Mouse (Mus musculus): ENCODE results near the gene Mthfd1l. TPM values are rescaled to one million over a fixed set of nuclear protein-coding genes. Genes with fewer than 3 reads are reported as not detected.
A peak's percentile ranks its signal among the peaks of the same experiment; 100 is the strongest.

Gene Mthfd1l
- total RNA-seq, 2 experiments from 2014 or later: 2.4 to 3.7 TPM

DNA sequence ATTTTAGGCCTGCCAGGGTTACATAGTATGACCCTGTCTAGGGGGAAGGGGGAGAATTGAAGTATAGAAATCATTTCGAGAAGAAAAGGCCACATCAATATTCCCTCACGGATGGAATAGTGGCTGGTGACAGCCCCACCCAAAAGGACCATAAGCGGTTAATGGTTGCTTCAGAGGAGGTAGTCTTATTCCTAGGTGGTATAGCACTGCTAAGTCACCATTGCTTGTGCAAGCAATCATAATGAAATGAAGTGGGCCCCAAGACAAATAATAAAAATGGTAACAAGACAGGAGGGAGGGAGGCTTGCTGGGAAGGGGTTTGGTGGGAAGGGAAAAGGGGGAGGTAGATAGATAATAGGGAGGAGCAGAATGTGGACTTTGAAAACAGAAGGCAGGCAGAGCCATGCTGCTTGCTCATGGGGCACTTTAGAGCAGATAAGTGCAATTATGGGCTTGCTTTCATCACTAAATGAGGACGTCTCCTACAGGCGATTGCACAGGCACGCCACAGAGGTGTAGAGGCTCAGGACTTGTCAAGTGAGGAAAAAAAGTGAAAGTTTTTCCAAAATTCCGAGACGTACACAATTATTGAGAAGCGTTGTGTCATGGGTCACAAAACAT lies 105.4 kb downstream of the Mthfd1l start:
- no peak for DNase-seq (ENCODE audit: low spot score in 2 of 2)

DNA sequence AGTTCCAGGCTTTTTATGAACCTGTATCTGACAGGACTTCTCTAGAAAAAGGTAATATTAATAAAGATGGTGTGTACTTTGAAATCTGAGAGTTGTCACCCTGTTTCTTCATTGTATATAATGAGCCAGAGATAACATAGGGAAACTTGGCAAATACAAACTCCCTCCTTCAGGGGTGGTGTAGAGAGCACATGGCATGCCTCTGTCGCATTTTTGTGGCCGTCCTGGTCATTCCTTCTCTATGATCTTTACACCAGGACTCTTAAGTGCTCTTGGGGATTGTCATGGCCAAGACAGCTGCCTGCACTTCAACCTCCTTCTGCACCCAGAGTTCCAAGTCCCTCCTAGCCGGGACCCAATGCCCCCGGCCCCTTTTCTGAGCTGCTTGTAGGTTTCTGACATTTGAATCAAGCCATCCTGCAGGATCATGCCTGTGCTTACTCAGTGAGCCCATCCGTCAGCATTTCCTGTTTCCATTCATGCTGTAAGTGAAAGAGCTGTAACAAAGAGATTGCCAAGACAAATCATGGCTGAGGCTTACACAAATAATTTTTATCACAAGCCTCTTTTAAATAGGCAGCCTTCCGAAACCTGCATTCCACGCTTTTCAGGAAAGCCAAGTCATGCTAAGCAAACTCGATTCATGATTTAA lies 106.2 kb downstream of the Mthfd1l start:
- DNase-seq (ENCODE audit: low spot score in 2 of 2): no peak

DNA sequence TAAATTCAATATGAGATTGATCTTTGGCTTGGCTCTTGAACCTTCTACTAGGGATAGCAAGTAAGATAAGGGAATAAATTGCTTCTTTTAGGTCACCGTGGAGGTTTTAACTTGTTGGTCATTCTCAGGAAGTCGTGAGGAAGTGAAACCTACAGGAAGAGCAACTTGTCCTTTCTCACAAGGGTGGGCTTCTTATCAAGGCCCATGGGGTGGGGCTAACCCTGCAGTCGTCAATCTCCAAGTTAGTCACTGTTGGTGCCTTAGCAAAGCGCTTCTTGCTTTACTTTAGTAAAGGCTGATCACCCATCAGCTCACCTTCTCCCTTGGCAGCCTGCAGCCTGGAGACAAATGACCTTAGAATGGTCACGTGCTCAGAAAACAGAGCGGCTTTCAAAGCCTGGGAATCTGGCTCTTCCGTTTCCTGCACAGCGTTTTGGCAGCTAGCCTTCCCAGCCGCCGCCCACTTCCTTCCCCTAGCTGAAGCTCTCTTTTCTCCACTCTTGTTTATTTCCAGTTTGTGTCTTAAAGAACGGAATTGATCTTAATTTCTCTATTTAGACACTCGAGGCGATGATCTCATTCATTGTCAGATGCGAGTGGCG lies 106.8 kb downstream of the Mthfd1l start:
- DNase-seq (ENCODE audit: low spot score in 2 of 2): peak; percentile 35 to 48

DNA sequence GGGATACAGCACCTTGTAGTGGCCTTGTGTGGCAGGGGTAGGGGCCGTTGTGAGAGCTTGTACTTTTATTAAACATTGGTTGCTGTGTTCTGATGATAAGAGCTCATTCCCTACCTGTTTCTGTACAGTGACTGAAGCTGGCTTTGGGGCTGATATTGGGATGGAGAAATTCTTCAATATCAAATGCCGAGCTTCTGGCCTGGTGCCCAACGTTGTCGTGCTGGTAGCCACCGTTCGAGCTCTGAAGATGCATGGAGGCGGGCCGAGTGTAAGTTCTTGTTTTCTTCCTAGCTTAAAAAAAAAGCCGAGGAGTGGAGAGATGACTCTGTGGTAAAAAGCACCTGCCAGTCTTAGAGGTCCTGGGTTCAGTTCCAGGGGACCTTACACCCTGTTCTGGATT lies 110.7 kb downstream of the Mthfd1l start:
- no peak for DNase-seq (ENCODE audit: low spot score in 2 of 2)

DNA sequence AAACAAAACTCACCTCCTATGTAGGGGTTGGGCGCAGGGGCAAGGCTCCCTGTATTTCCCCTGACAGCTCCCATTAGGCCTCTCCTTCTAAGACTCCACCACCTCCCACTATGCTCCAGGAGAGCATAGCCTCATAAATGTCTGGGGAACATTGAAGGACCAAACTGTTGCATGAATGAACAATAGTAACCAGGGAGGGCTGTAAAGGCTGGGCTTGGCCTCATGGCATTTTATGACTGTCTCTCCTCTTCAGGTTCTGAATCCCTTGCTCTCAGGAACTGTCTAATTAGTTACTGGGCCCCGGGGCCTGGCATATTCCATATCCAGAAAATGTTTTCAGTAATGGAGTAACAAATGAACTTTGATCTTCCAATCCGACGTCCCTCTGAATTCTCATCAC lies 112.0 kb downstream of the Mthfd1l start:
- DNase-seq (ENCODE audit: low spot score in 2 of 2): no peak

DNA sequence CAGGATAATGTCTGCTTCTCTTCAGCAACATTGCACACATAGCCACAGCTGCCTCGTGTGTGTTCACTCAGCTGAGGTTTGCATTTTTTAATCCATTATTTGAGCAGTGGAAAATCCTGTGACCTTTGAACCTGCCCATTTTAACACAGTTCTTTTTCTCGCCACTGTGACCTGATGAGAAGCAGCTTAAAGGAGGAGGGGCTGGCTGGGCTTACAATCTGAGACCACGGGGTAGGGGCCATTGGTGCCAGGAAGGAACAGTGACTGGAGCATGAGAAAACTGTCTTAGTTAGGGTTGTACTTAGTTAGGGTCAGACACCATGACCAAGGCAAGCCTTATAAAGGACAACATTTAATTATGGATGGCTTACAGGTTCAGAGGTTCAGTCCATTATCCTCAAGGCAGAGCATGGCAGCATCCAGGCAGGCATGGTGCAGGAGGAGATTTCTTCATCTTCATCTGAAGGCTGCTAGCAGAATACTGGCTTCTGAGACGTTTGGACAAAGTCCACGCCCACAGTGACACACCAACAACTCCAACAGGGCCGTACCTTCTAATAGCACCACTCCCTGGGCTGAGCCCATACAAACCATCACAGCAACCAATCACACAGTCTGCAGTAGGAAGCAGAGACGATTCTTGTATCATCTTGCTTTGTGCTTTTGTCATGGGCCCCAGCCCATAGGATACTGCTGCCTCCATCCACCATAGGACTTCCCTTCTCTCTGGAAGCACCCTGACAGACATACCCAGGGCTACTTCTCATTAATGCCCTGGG lies 112.6 kb downstream of the Mthfd1l start:
- DNase-seq (ENCODE audit: low spot score in 2 of 2): no peak

DNA sequence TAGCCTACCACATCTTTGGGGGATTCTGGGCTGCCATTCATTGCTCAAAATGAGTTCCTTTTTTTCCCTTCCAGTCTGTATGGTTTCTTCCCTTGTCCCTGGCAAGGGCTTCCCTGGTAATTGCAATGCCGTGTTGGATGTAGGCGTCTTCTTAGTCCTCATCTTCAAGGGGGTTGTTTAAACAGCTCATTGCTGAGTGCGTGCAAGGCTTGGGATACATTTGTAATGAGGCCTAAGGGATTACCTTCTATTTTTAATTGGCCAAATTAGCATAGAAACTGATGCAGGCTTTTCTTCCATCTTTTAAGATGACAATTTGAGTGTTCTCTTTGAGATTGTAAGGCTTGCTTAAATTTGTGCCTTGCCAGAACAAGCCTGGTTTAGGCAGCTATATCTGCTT lies 114.6 kb downstream of the Mthfd1l start:
- DNase-seq (ENCODE audit: low spot score in 2 of 2): no peak

DNA sequence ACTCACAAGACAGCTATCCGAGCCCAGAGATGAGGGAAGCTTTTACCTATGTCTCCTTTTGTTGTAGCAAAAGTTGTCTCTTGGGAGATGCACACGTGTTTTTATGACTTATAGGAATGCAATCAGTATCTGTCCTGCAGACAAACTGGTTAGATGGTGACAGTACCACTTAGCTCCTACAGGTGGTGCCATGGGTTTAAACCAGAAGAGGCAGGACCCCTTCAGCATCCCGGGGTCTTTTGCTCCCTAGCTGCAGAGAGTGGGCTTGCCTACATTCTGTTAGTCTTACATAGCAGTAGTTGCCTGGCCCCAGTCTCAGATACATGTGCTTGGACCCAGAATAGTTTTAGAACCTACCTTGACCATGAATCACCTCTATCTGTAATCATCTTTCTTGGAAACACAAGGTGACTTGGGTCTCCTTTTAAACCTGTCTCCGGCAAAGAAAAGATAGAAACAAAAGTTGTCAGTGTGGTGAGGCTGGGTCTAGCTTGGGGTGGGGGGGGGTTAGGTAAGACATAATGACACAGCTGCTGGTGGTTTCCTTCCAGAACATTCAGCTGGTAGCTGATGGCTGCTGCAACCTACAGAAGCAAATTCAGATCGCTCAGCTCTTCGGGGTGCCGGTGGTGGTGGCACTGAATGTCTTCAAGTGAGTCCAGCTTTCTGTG lies 116.0 kb downstream of the Mthfd1l start:
- no peak for DNase-seq (ENCODE audit: low spot score in 2 of 2)

DNA sequence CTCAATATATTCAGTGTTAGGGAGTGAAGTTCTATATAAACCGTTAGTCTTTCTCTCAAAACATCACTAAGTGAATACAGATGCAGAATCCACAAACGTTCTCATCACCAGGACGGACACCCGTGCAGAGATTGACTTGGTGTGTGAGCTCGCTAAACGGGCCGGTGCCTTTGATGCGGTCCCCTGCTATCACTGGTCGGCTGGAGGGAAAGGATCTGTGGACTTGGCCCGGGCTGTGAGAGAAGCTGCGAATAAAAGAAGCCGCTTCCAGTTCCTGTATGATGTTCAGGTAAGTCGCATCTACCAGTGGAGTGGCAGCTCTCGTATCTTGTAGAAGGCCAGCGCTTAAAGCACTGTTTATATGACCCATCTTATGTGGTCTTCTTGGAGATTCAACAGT lies 117.0 kb downstream of the Mthfd1l start:
- no peak for DNase-seq (ENCODE audit: low spot score in 2 of 2)

DNA sequence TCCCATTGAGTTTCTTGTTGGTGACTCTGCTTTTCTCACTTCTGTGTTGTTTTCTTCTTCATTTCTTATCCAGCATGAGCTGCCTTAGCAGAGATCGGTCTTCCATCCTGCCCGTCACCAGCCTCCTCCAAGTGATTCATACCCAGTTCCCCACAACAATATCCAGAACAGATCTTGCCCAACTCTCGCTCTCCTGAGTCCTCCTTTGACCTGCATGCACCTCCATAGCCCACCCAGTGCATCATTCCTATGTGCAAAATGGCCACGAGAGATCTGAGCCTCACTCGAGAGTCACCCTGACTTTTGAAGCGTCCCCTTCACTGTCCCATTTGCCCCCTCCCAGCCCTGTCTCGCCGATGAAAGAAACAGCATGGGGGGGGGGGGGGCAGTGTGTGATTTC lies 120.1 kb downstream of the Mthfd1l start:
- DNase-seq (ENCODE audit: low spot score in 2 of 2): no peak

DNA sequence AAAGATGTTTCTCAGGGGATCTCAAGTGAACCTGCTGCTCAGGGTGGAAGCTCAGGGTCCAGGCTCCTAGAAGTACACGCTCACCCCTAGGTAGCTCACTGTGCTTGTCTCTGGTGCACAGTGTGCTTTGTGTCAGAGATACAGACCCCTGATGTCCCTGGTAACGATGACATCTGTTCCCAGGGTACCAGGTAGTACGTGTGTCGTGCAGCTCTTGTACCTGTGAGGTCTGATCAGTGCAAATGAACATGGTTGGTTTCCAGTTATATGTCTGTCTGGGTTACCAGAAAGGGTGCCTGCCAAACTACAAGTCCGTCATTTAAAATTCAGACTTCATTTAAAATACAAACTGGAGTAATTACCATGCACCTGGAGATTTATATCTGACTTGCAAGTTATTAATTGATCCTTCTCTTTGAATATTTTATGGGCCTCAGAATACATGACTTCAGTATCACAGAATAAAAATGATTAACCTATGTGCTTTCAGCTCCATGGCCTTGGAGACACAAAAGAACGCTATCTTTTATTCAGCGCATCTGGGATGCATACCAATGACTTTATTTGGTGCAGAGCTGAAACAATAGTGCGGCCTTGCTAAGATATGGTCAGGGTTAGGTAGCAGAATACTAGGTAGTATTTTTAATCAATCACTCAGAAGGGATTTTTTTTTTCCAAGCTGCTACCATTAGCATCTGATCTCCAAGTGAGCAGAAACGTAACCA lies 121.3 kb downstream of the Mthfd1l start:
- no peak for DNase-seq (ENCODE audit: low spot score in 2 of 2)

DNA sequence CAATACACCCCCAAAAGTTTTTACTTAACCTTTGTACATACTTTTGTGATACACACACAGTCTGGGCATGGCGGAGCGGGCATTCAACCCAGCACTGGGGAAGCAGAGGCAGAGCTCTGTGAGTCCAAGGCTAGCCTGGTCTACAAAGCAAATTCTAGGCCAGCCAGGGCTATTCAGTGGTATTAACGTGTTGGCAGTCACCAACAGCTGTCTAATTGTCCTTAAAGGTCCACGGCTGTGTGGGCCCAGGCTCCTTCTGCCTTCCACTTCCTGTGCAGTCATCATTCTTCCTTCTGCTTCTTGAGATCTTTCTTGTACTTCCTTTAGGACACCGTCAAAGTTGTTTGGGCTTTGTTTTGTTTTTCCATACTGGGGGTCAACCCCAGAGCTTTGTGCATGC lies 123.2 kb downstream of the Mthfd1l start:
- no peak for DNase-seq (ENCODE audit: low spot score in 2 of 2)

DNA sequence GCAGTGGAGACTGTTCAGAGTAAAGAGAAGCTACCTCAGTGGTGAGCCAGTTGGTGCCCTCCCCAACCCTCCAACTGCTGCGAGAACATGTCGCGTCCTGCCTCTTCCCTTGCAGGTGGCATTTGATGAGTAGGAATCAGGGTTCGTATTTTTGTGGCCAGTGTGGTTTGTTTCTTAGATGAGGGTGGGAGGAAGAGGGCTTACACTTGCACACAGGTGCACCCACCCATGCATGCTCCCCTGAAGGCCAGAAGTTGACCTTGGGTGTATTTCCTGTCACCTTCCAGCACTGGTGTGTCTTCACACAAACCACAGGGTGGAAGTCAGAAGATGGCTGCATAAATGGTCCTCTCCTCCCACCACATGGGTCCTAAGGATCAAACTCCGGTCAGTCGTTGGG lies 127.1 kb downstream of the Mthfd1l start:
- DNase-seq (ENCODE audit: low spot score in 2 of 2): no peak

DNA sequence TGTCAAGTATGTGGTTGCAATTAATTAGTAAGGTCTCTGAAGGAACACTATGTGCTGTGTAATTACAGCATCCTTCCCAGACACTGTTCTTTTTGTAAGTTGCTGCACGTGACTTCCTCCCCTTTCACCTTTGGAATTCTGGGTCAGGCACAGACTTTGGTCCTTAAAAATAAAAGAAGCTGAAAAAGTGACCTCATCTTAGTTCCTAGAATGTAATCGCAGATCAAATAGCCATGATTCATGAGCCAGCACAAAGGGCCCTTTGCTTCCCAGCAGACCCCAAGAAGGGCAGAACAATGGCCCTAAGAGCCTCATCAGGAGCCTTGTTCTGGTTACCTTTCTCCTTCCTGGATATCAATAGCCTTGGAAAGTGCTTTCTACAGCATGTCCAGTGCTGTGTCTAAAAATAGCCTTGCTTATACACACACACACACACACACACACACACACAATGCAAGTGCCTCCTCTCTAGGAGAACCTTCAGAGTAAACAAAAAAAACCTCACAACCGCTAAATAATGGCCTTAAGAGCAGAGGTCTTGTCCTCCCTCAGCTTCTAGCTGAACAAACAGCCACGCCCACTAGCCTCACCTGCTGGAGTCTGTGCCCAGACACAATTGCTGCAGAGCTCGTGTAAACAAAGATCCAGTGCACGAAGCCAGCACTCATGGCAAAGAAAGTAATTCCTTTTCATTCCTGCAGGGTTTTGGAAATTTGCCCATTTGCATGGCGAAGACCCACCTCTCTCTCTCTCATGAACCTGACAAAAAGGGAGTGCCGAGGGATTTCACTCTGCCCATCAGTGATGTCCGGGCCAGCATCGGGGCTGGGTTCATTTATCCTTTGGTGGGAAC lies 133.0 kb downstream of the Mthfd1l start:
- no peak for DNase-seq (ENCODE audit: low spot score in 2 of 2)

DNA sequence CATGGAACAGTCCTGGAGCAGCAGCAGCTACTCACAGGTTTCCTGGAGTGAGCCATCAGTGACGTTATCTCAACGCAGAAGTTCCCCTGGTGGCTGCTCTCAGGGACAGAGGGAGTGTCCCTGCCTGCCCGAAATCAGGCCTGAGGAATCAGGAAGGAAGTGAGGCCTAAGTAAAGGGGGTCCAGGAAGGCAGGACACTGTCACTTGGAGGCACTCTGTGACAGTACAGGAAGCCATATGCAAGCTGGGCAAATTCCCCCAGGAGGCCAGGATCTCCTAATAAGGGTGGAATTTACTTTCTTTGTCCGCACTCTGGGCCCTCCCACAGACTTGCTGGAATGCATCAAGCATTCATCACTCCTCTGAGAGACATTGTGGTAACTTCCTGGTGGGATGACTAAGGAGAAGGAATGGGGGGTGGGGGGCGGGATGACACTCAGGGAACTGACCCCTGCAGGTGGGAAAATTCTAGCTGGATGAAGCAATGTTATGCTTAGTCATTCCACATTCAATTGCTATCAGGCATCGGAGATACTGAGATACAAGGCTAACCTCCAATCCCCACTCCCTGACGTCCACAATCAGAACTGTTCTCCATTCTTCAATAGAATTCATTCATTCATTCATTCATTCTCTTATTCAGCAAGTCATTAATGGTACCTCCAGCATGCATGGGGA lies 134.9 kb downstream of the Mthfd1l start:
- peak in 1 of 2 experiments; percentile 26 for DNase-seq (ENCODE audit: low spot score in 2 of 2)

DNA sequence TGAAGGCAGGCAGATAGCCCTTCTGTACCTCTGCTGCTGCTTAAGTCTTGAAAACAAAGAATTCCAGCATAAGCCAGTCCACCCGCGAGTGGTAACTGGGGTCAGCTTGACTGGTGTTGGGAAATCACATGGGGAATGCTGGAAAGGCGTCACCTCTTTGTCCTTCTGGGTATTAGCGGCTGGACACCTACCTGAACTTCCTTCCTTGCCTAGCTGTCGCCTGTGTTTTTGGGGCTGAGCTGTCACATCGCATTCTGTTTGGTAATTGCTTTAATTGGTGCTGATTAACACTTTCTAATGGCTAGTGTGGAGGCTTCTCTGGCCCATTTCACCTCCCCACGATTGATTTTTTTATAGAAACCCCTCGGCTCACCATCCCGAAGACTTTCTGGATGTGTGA lies 135.5 kb downstream of the Mthfd1l start:
- no peak for DNase-seq (ENCODE audit: low spot score in 2 of 2)

DNA sequence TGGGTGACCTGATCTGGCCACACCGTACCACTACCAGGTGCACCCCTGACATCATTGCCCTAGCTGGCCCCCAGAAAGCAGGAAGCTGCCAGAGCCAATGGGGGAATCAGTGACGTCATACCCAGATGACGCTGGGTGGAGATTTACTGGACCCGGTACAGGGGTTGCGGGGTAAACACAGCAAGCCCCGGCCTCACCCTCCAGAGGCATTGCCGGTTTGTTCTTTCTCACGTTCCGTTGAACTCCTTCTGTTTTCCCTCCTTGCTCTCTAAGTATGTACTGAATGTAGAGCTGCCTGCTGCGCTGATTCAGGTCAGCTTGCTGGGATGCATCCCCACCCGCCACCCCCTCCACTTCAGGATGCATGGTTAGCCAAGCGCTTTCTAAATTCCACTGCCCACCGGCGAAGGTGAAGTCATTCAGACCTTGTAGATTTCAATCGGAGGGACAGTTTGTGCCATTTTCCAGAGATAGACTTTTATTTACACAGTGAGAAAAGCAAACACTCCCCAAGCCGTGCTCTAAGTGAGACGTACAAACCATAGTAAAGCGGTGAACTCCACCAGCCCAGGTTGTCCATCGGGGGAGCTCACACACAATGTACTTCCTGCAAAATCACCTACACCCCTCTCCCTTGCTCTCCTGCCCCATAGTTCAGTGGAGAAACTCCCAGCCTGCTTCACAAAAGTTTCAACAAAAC lies 138.3 kb downstream of the Mthfd1l start:
- no peak for DNase-seq (ENCODE audit: low spot score in 2 of 2)

DNA sequence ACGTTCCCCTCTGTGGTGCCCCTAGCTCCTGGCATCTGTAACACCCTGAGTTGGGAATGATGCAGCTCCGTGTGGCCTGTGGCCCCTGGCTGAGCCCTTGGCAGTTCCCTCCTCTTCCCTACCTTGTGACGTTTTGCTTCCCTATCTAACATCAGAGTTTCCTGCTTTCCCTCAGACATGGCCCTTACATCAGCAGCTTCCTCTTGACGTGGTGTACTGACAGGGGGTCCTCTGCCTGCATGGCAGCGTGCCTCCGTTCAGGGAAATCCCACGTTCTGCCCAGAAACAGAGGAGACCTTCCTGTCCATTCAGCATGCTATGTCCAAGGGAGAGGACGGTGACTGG lies 138.8 kb downstream of the Mthfd1l start:
- no peak for DNase-seq (ENCODE audit: low spot score in 2 of 2)
